Mouse (Mus musculus): ENCODE results near the gene Chit1. TPM values are rescaled to one million over a fixed set of nuclear protein-coding genes. Genes with fewer than 3 reads are reported as not detected.

Gene Chit1
- polyA plus RNA-seq, 1 experiment from 2014 or later, result 0.81 TPM

GRCm38 (mm10) chr1:134160404-134160803 is 49.4 kb downstream of the Chit1 start:
- Histone ChIP-seq H3K9ac (no peak overlapping the region), H3K27ac (replicated peaks) (no peak overlapping the region), H3K9me3 (no peaks in the 10 kb centered on the region), H3K4me2 (no peak overlapping the region), H3K27me3 (no peaks in the 10 kb centered on the region), H3K36me3 (no peaks in the 10 kb centered on the region), H3K4me1 (replicated peaks) (no peaks in the 10 kb centered on the region), H3K4me3 (no peak overlapping the region)
- no peak for ATAC-seq (ENCODE audit: low read depth)
- WGBS, result 87% methylated on average over 3 of the region's 3 CpGs

GRCm38 (mm10) chr1:134161399-134161798 is 50.4 kb downstream of the Chit1 start:
- Histone ChIP-seq H3K9me3 (no peaks in the 10 kb centered on the region), H3K27ac (replicated peaks) (no peak overlapping the region), H3K4me2 (no peak overlapping the region), H3K36me3 (no peaks in the 10 kb centered on the region), H3K4me3 (no peak overlapping the region), H3K9ac (no peak overlapping the region), H3K4me1 (replicated peaks) (no peaks in the 10 kb centered on the region), H3K27me3 (no peaks in the 10 kb centered on the region)
- no peak for ATAC-seq (ENCODE audit: low read depth)
- whole genome bisulfite sequencing, result 77% methylated on average over 6 of the region's 6 CpGs

- H3K27ac ChIP-seq (replicated peaks), result no peak overlapping the region
- WGBS, result 81% methylated on average over 6 of the region's 6 CpGs
- ATAC-seq (ENCODE audit: low read depth), result no peak
- no peaks in the 10 kb centered on the region for H3K9me3 ChIP-seq
- H3K9ac ChIP-seq, result no peak overlapping the region
- H3K4me1 ChIP-seq (replicated peaks), result no peaks in the 10 kb centered on the region
- H3K4me3 ChIP-seq, result no peak overlapping the region
- no peak overlapping the region for H3K4me2 ChIP-seq
- H3K27me3 ChIP-seq, result no peaks in the 10 kb centered on the region
- no peaks in the 10 kb centered on the region for H3K36me3 ChIP-seq
Observed at GRCm38 (mm10) chr1:134162510-134163225, 51.6 kb downstream of the Chit1 start.

GRCm38 (mm10) chr1:134163476-134163875 is 52.4 kb downstream of the Chit1 start:
- WGBS, result 89% methylated on average over 7 of the region's 7 CpGs
- no peak for ATAC-seq (ENCODE audit: low read depth)

GRCm38 (mm10) chr1:134164454-134164853 is 53.4 kb downstream of the Chit1 start:
- Histone ChIP-seq H3K9me3 (no peaks in the 10 kb centered on the region), H3K36me3 (no peaks in the 10 kb centered on the region), H3K4me3 (no peak overlapping the region), H3K9ac (no peak overlapping the region), H3K27me3 (no peaks in the 10 kb centered on the region), H3K27ac (replicated peaks) (no peak overlapping the region), H3K4me1 (replicated peaks) (no peaks in the 10 kb centered on the region), H3K4me2 (no peak overlapping the region)
- ATAC-seq (ENCODE audit: low read depth), result no peak
- 73% methylated on average over 4 of the region's 4 CpGs for WGBS

More at GRCm38 (mm10) chr1:134163476-134163875, 52.4 kb downstream of the Chit1 start:
- H3K27ac ChIP-seq (replicated peaks), result no peak overlapping the region
- no peak overlapping the region for H3K4me3 ChIP-seq
- no peaks in the 10 kb centered on the region for H3K9me3 ChIP-seq
- H3K4me2 ChIP-seq, result no peak overlapping the region
- H3K36me3 ChIP-seq, result no peaks in the 10 kb centered on the region
- no peaks in the 10 kb centered on the region for H3K4me1 ChIP-seq (replicated peaks)
- no peak overlapping the region for H3K9ac ChIP-seq
- H3K27me3 ChIP-seq, result no peaks in the 10 kb centered on the region

GRCm38 (mm10) chr1:134166547-134166946 is 55.5 kb downstream of the Chit1 start:
- ATAC-seq (ENCODE audit: low read depth), result no peak
- WGBS, result 94% methylated on average over 3 of the region's 3 CpGs
- H3K9me3 ChIP-seq, result no peaks in the 10 kb centered on the region
- no peak overlapping the region for H3K4me2 ChIP-seq
- no peaks in the 10 kb centered on the region for H3K36me3 ChIP-seq
- H3K27me3 ChIP-seq, result no peaks in the 10 kb centered on the region
- no peak overlapping the region for H3K27ac ChIP-seq (replicated peaks)
- H3K9ac ChIP-seq, result no peak overlapping the region
- H3K4me3 ChIP-seq, result no peak overlapping the region
- no peaks in the 10 kb centered on the region for H3K4me1 ChIP-seq (replicated peaks)

- H3K4me3 ChIP-seq, result no peak overlapping the region
- no peaks in the 10 kb centered on the region for H3K36me3 ChIP-seq
- no peak for ATAC-seq (ENCODE audit: low read depth)
- H3K4me1 ChIP-seq (replicated peaks), result no peaks in the 10 kb centered on the region
- H3K27ac ChIP-seq (replicated peaks), result no peak overlapping the region
- WGBS, result 61% methylated on average over 14 of the region's 14 CpGs
- H3K9me3 ChIP-seq, result no peaks in the 10 kb centered on the region
- no peak overlapping the region for H3K4me2 ChIP-seq
- H3K9ac ChIP-seq, result no peak overlapping the region
- H3K27me3 ChIP-seq, result no peaks in the 10 kb centered on the region
Observed at GRCm38 (mm10) chr1:134167416-134168305, 56.6 kb downstream of the Chit1 start.

- no peak overlapping the region for H3K27ac ChIP-seq (replicated peaks)
- no peak for ATAC-seq (ENCODE audit: low read depth)
- H3K4me3 ChIP-seq, result no peak overlapping the region
- no peaks in the 10 kb centered on the region for H3K4me1 ChIP-seq (replicated peaks)
- no peaks in the 10 kb centered on the region for H3K9me3 ChIP-seq
- H3K9ac ChIP-seq, result no peak overlapping the region
- WGBS, result 93% methylated on average over 3 of the region's 3 CpGs
- H3K4me2 ChIP-seq, result no peak overlapping the region
- no peaks in the 10 kb centered on the region for H3K27me3 ChIP-seq
- no peaks in the 10 kb centered on the region for H3K36me3 ChIP-seq
Observed at GRCm38 (mm10) chr1:134168567-134168966, 57.5 kb downstream of the Chit1 start.

GRCm38 (mm10) chr1:134168985-134169697 is 58.1 kb downstream of the Chit1 start:
- no peak overlapping the region for H3K4me3 ChIP-seq
- no peaks in the 10 kb centered on the region for H3K4me1 ChIP-seq (replicated peaks)
- no peaks in the 10 kb centered on the region for H3K9me3 ChIP-seq
- no peaks in the 10 kb centered on the region for H3K27me3 ChIP-seq
- 85% methylated on average over 8 of the region's 8 CpGs for WGBS
- ATAC-seq (ENCODE audit: low read depth), result no peak
- H3K4me2 ChIP-seq, result no peak overlapping the region
- no peak overlapping the region for H3K9ac ChIP-seq
- no peaks in the 10 kb centered on the region for H3K36me3 ChIP-seq
- H3K27ac ChIP-seq (replicated peaks), result no peak overlapping the region

- Histone ChIP-seq H3K27me3 (no peaks in the 10 kb centered on the region), H3K36me3 (no peaks in the 10 kb centered on the region), H3K4me3 (no peak overlapping the region), H3K4me1 (replicated peaks) (no peaks in the 10 kb centered on the region), H3K27ac (replicated peaks) (no peak overlapping the region), H3K9ac (no peak overlapping the region), H3K4me2 (no peak overlapping the region), H3K9me3 (no peaks in the 10 kb centered on the region)
- no peak for ATAC-seq (ENCODE audit: low read depth)
- 62% methylated on average over 7 of the region's 7 CpGs for WGBS
Observed at GRCm38 (mm10) chr1:134173081-134173480, 62.0 kb downstream of the Chit1 start.

- WGBS, result 91% methylated on average over 5 of the region's 5 CpGs
Observed at GRCm38 (mm10) chr1:134177976-134178375, 66.9 kb downstream of the Chit1 start.

GRCm38 (mm10) chr1:134182025-134182424 is 71.0 kb downstream of the Chit1 start, which contains the start of gene Chil1:
TSS of gene Chil1 (plus strand) at chr1:134182176.
- ATAC-seq (ENCODE audit: low read depth), result no peak
- Histone ChIP-seq H3K36me3 (no peaks in the 10 kb centered on the region), H3K4me3 (no peak within 1 kb of the TSS), H3K27ac (replicated peaks) (no peak within 1 kb of the TSS), H3K9me3 (no peaks in the 10 kb centered on the region), H3K9ac (no peak within 1 kb of the TSS), H3K27me3 (0 out of 2 replicates have a peak, but pooled peaks cover 4% of the 10 kb centered on the region), H3K4me1 (replicated peaks) (no peaks in the 10 kb centered on the region), H3K4me2 (no peak within 1 kb of the TSS)
- WGBS, result 62% methylated on average over 4 of the region's 4 CpGs

More at GRCm38 (mm10) chr1:134177976-134178375, 66.9 kb downstream of the Chit1 start:
- Histone ChIP-seq H3K27ac (replicated peaks) (no peak overlapping the region), H3K27me3 (no peaks in the 10 kb centered on the region), H3K36me3 (no peaks in the 10 kb centered on the region), H3K9ac (no peak overlapping the region), H3K9me3 (no peaks in the 10 kb centered on the region), H3K4me3 (no peak overlapping the region), H3K4me2 (no peak overlapping the region), H3K4me1 (replicated peaks) (no peaks in the 10 kb centered on the region)
- no peak for ATAC-seq (ENCODE audit: low read depth)

All from neural tube, embryonic 13.5 days (tissue).